Mouse (Mus musculus) hindbrain, embryonic 15.5 days (tissue): ENCODE measurements around the gene Tirap. TPM values are rescaled to one million over a fixed set of nuclear protein-coding genes. Genes with fewer than 3 reads are reported as not detected.
"Not testable (repeated sequence)": the region's sequence is repeated elsewhere in the genome, so short reads cannot be mapped to it uniquely, and the experiment has no call there.

Source experiments
- ATAC-seq: fragments of 200-750 bp; cut with Nextera tagmentation; 2 replicates; pipeline ENCODE4 v1.8.0; 2017; ENCODE audit warnings: low read depth, moderate number of reproducible peaks, moderate TSS enrichment; ENCODE audit not compliant: low FRiP score
- H3K27ac ChIP-seq: fragments of 300-500 bp; sonication (generic); replicated peaks from 2 replicates; pipeline ENCODE4 v1.5.1; 2015; ENCODE audit warnings: mild to moderate bottlenecking, inconsistent platforms
- H3K27me3 ChIP-seq: fragments of 300-500 bp; sonication (generic); 2 replicates; pipeline ENCODE4 v1.6.1; 2015; ENCODE audit warnings: control low read depth, inconsistent platforms
- H3K36me3 ChIP-seq: fragments of 300-500 bp; sonication (generic); 2 replicates; pipeline ENCODE4 v1.6.1; 2015; ENCODE audit warnings: control low read depth, inconsistent platforms
- H3K4me1 ChIP-seq: fragments of 300-500 bp; sonication (generic); replicated peaks from 2 replicates; pipeline ENCODE4 v1.6.1; 2015; ENCODE audit warnings: control low read depth, inconsistent platforms
- H3K4me2 ChIP-seq: fragments of 300-500 bp; sonication (generic); 2 replicates; pipeline ENCODE4 v1.6.1; 2015; ENCODE audit warnings: moderate library complexity, mild to moderate bottlenecking, inconsistent platforms
- H3K4me3 ChIP-seq: fragments of 300-500 bp; sonication (generic); 2 replicates; pipeline ENCODE4 v1.5.1; 2015; ENCODE audit warnings: mild to moderate bottlenecking, inconsistent platforms
- H3K9ac ChIP-seq: fragments of 300-500 bp; sonication (generic); 2 replicates; pipeline ENCODE4 v1.6.1; 2015; ENCODE audit warnings: inconsistent platforms
- H3K9me3 ChIP-seq: fragments of 300-500 bp; sonication (generic); 2 replicates; pipeline ENCODE4 v1.6.1; 2016; ENCODE audit warnings: control low read depth, inconsistent platforms
- WGBS: fragments of 180-500 bp; shearing (Covaris S2); methylation state at CpG from one replicate; pipeline ENCODE4 v1.1.7; 2015; 5-methylcytosine and 5-hydroxymethylcytosine counted together
- polyA plus RNA-seq: library from polyadenylated mRNA; unstranded; fragments of >200 nt; fragmentation: Nextera tagmentation; extraction: Ambion mirVana; gene quantifications from 2 replicates; pipeline ENCODE4 v1.2.1, GENCODE M21; 2015

The Tirap gene
- polyA plus RNA-seq, 1 experiment from 2014 or later, result 5.9 TPM

GRCm38 (mm10) chr9:35163011-35163690, 36.9 kb downstream of the Tirap start:
- Histone ChIP-seq H3K4me3 (no peak overlapping the region), H3K4me1 (0 out of 2 replicates have a peak, but pooled peaks cover 3% of the 10 kb centered on the region), H3K9ac (no peak overlapping the region), H3K27ac (no peak overlapping the region), H3K36me3 (no peaks in the 10 kb centered on the region; the same call in 1 of the 2 replicates), H3K27me3 (no peaks in the 10 kb centered on the region), H3K9me3 (no peaks in the 10 kb centered on the region), H3K4me2 (no peak overlapping the region)
- WGBS, result 78% methylated on average over 11 of the region's 11 CpGs
- ATAC-seq, result 0 out of 2 replicates have a peak, but pooled peaks have one; percentile 39

- Histone ChIP-seq H3K27ac (no peak overlapping the region), H3K4me3 (no peak overlapping the region)
- ATAC-seq, result no peak
Observed at GRCm38 (mm10) chr9:35161721-35162120, 38.4 kb downstream of the Tirap start.

GRCm38 (mm10) chr9:35160662-35161061, 39.4 kb downstream of the Tirap start:
- Histone ChIP-seq H3K9me3 (no peaks in the 10 kb centered on the region), H3K9ac (no peak overlapping the region), H3K27me3 (no peaks in the 10 kb centered on the region), H3K4me1 (0 out of 2 replicates have a peak, but pooled peaks cover 3% of the 10 kb centered on the region), H3K4me3 (no peak overlapping the region), H3K27ac (no peak overlapping the region), H3K4me2 (no peak overlapping the region), H3K36me3 (no peaks in the 10 kb centered on the region; the same call in 1 of the 2 replicates)
- 78% methylated on average over 2 of the region's 2 CpGs for WGBS
- ATAC-seq, result no peak

More at GRCm38 (mm10) chr9:35161721-35162120, 38.4 kb downstream of the Tirap start:
- WGBS, result 84% methylated on average over 7 of the region's 7 CpGs
- no peaks in the 10 kb centered on the region; the same call in 1 of the 2 replicates for H3K36me3 ChIP-seq
- no peak overlapping the region for H3K4me2 ChIP-seq
- H3K9ac ChIP-seq, result no peak overlapping the region
- no peaks in the 10 kb centered on the region for H3K27me3 ChIP-seq
- H3K9me3 ChIP-seq, result no peaks in the 10 kb centered on the region
- H3K4me1 ChIP-seq, result 0 out of 2 replicates have a peak, but pooled peaks cover 3% of the 10 kb centered on the region

GRCm38 (mm10) chr9:35158477-35158876, 41.6 kb downstream of the Tirap start:
- no peak overlapping the region for H3K4me2 ChIP-seq
- no peaks in the 10 kb centered on the region for H3K27me3 ChIP-seq
- ATAC-seq, result no peak

GRCm38 (mm10) chr9:35156862-35157261, 43.2 kb downstream of the Tirap start:
- 88% methylated on average over 4 of the region's 4 CpGs for WGBS
- no peak overlapping the region for H3K4me2 ChIP-seq
- no peak overlapping the region for H3K27ac ChIP-seq
- ATAC-seq, result no peak
- no peaks in the 10 kb centered on the region for H3K36me3 ChIP-seq
- no peak overlapping the region for H3K4me3 ChIP-seq
- H3K9me3 ChIP-seq, result no peaks in the 10 kb centered on the region
- H3K4me1 ChIP-seq, result no peaks in the 10 kb centered on the region
- H3K9ac ChIP-seq, result no peak overlapping the region
- H3K27me3 ChIP-seq, result no peaks in the 10 kb centered on the region

More at GRCm38 (mm10) chr9:35158477-35158876, 41.6 kb downstream of the Tirap start:
- Histone ChIP-seq H3K9ac (no peak overlapping the region), H3K4me1 (0 out of 2 replicates have a peak, but pooled peaks cover 3% of the 10 kb centered on the region), H3K4me3 (no peak overlapping the region), H3K9me3 (no peaks in the 10 kb centered on the region), H3K27ac (no peak overlapping the region), H3K36me3 (no peaks in the 10 kb centered on the region; the same call in 1 of the 2 replicates)
- 90% methylated on average over 3 of the region's 3 CpGs for WGBS

GRCm38 (mm10) chr9:35156002-35156710, 43.9 kb downstream of the Tirap start:
- H3K4me3 ChIP-seq, result no peak overlapping the region
- H3K9me3 ChIP-seq, result no peaks in the 10 kb centered on the region
- H3K27ac ChIP-seq, result no peak overlapping the region
- WGBS, result 87% methylated on average over 5 of the region's 5 CpGs
- H3K4me2 ChIP-seq, result no peak overlapping the region
- no peaks in the 10 kb centered on the region for H3K4me1 ChIP-seq
- H3K27me3 ChIP-seq, result no peaks in the 10 kb centered on the region
- no peak overlapping the region for H3K9ac ChIP-seq
- ATAC-seq, result no peak
- H3K36me3 ChIP-seq, result no peaks in the 10 kb centered on the region

- Histone ChIP-seq H3K9me3 (no peaks in the 10 kb centered on the region), H3K9ac (no peak overlapping the region), H3K36me3 (no peaks in the 10 kb centered on the region), H3K4me2 (no peak overlapping the region), H3K4me1 (no peaks in the 10 kb centered on the region), H3K27ac (no peak overlapping the region), H3K4me3 (no peak overlapping the region), H3K27me3 (no peaks in the 10 kb centered on the region)
- no peak for ATAC-seq
- WGBS, result 93% methylated on average over 1 of the region's 1 CpGs
Observed at GRCm38 (mm10) chr9:35152923-35153322, 47.2 kb downstream of the Tirap start.

GRCm38 (mm10) chr9:35148822-35149221, 51.3 kb downstream of the Tirap start:
- not testable (repeated sequence) for H3K9ac ChIP-seq, H3K27me3 ChIP-seq, H3K27ac ChIP-seq, ATAC-seq, H3K4me3 ChIP-seq, H3K36me3 ChIP-seq, H3K9me3 ChIP-seq, H3K4me1 ChIP-seq, H3K4me2 ChIP-seq

GRCm38 (mm10) chr9:35147261-35147660, 52.8 kb downstream of the Tirap start:
- ATAC-seq, H3K27ac ChIP-seq: not testable (repeated sequence)

GRCm38 (mm10) chr9:35145829-35146228, 54.3 kb downstream of the Tirap start:
- Histone ChIP-seq H3K9ac (no peak overlapping the region), H3K9me3 (no peaks in the 10 kb centered on the region), H3K4me2 (no peak overlapping the region), H3K36me3 (no peaks in the 10 kb centered on the region), H3K4me3 (no peak overlapping the region), H3K27me3 (no peaks in the 10 kb centered on the region), H3K27ac (no peak overlapping the region), H3K4me1 (no peaks in the 10 kb centered on the region)
- peak; percentile 42; the same call in 1 of the 2 replicates for ATAC-seq
- WGBS, result 96% methylated on average over 1 of the region's 1 CpGs

More at GRCm38 (mm10) chr9:35147261-35147660, 52.8 kb downstream of the Tirap start:
- 95% methylated on average over 14 of the region's 14 CpGs for WGBS
- not testable (repeated sequence) for H3K4me1 ChIP-seq, H3K27me3 ChIP-seq, H3K4me2 ChIP-seq, H3K9ac ChIP-seq, H3K4me3 ChIP-seq, H3K36me3 ChIP-seq, H3K9me3 ChIP-seq

GRCm38 (mm10) chr9:35145118-35145517, 55.0 kb downstream of the Tirap start:
- Histone ChIP-seq H3K27ac (no peak overlapping the region), H3K9me3 (no peaks in the 10 kb centered on the region), H3K4me2 (no peak overlapping the region), H3K4me1 (no peaks in the 10 kb centered on the region), H3K36me3 (no peaks in the 10 kb centered on the region), H3K27me3 (no peaks in the 10 kb centered on the region), H3K9ac (no peak overlapping the region), H3K4me3 (no peak overlapping the region)
- 0 out of 2 replicates have a peak, but pooled peaks have one; percentile 42 for ATAC-seq
- 93% methylated on average over 9 of the region's 9 CpGs for WGBS

GRCm38 (mm10) chr9:35142221-35142620, 57.9 kb downstream of the Tirap start:
- Histone ChIP-seq H3K36me3 (no peaks in the 10 kb centered on the region), H3K4me1 (no peaks in the 10 kb centered on the region), H3K27ac (no peak overlapping the region), H3K27me3 (no peaks in the 10 kb centered on the region), H3K9me3 (no peaks in the 10 kb centered on the region), H3K4me3 (no peak overlapping the region), H3K9ac (no peak overlapping the region), H3K4me2 (no peak overlapping the region)
- 90% methylated on average over 2 of the region's 2 CpGs for WGBS
- no peak for ATAC-seq
